Mouse (Mus musculus): ENCODE measurements at regions not wholly inside any gene's neighbourhood (a gene's known extent, or its start where the extent isn't known, plus 50 kb on each side); places are given as distances from the start of the nearest gene placed in this dataset.

GRCm38 (mm10) chr4:124287471-124287870 is 323.1 kb downstream of the 3100002H09Rik start:
- no peak for DNase-seq (ENCODE audit: low read depth in 1 of 2, low spot score in 2 of 2)
- Histone ChIP-seq H3K4me1 (ENCODE audit: control insufficient read depth, insufficient read depth, insufficient read length) (no peaks in the 10 kb centered on the region), H3K27ac (ENCODE audit: insufficient read depth, low read length) (no peak overlapping the region), H3K36me3 (ENCODE audit: control insufficient read depth, insufficient read depth, low read length) (no peaks in the 10 kb centered on the region), H3K27me3 (ENCODE audit: control insufficient read depth, insufficient read depth, low read length) (no peaks in the 10 kb centered on the region), H3K4me3 (ENCODE audit: extremely low read depth, insufficient read depth, insufficient read length) (no peak overlapping the region)
- TF ChIP-seq POLR2A (IDR thresholded peaks at IDR 0.05; ENCODE audit: low read depth, low read length) (no peak), CTCF (IDR thresholded peaks at IDR 0.05; ENCODE audit: extremely low read depth, insufficient read depth, insufficient read length, insufficient replicate concordance) (no peak)
- 81% methylated on average over 6 of the region's 6 CpGs for WGBS

- TF ChIP-seq POLR2A (IDR thresholded peaks at IDR 0.05; ENCODE audit: low read depth, low read length) (no peak), CTCF (IDR thresholded peaks at IDR 0.05; ENCODE audit: extremely low read depth, insufficient read depth, insufficient read length, insufficient replicate concordance) (no peak)
- Histone ChIP-seq H3K4me1 (ENCODE audit: control insufficient read depth, insufficient read depth, insufficient read length) (no peaks in the 10 kb centered on the region), H3K36me3 (ENCODE audit: control insufficient read depth, insufficient read depth, low read length) (no peaks in the 10 kb centered on the region), H3K27me3 (ENCODE audit: control insufficient read depth, insufficient read depth, low read length) (peaks cover 6% of the 10 kb centered on the region), H3K4me3 (ENCODE audit: extremely low read depth, insufficient read depth, insufficient read length) (no peak overlapping the region), H3K27ac (ENCODE audit: insufficient read depth, low read length) (no peak overlapping the region)
- 40% methylated on average over 10 of the region's 10 CpGs for WGBS
- DNase-seq (ENCODE audit: low read depth in 1 of 2, low spot score in 2 of 2), result no peak
Measured at GRCm38 (mm10) chr4:124278681-124279080, 331.9 kb downstream of the 3100002H09Rik start.

GRCm38 (mm10) chr4:124277456-124278181 is 333.0 kb downstream of the 3100002H09Rik start:
- no peak for DNase-seq (ENCODE audit: low read depth in 1 of 2, low spot score in 2 of 2)

GRCm38 (mm10) chr4:124276741-124277455 is 333.7 kb downstream of the 3100002H09Rik start:
- H3K4me3 ChIP-seq (ENCODE audit: extremely low read depth, insufficient read depth, insufficient read length), result no peak overlapping the region
- no peaks in the 10 kb centered on the region for H3K36me3 ChIP-seq (ENCODE audit: control insufficient read depth, insufficient read depth, low read length)
- no peak overlapping the region for H3K27ac ChIP-seq (ENCODE audit: insufficient read depth, low read length)
- WGBS, result 15% methylated on average over 21 of the region's 21 CpGs
- peaks cover 6% of the 10 kb centered on the region for H3K27me3 ChIP-seq (ENCODE audit: control insufficient read depth, insufficient read depth, low read length)
- no peak for DNase-seq (ENCODE audit: low read depth in 1 of 2, low spot score in 2 of 2)
- H3K4me1 ChIP-seq (ENCODE audit: control insufficient read depth, insufficient read depth, insufficient read length), result no peaks in the 10 kb centered on the region
- no peak for TF ChIP-seq CTCF (IDR thresholded peaks at IDR 0.05; ENCODE audit: extremely low read depth, insufficient read depth, insufficient read length, insufficient replicate concordance)

More at GRCm38 (mm10) chr4:124277456-124278181, 333.0 kb downstream of the 3100002H09Rik start:
- 5% methylated on average over 43 of the region's 43 CpGs for WGBS
- no peak overlapping the region for H3K4me3 ChIP-seq (ENCODE audit: extremely low read depth, insufficient read depth, insufficient read length)
- TF ChIP-seq CTCF (IDR thresholded peaks at IDR 0.05; ENCODE audit: extremely low read depth, insufficient read depth, insufficient read length, insufficient replicate concordance) (no peak), POLR2A (IDR thresholded peaks at IDR 0.05; ENCODE audit: low read depth, low read length) (no peak)
- peaks cover 6% of the 10 kb centered on the region for H3K27me3 ChIP-seq (ENCODE audit: control insufficient read depth, insufficient read depth, low read length)
- H3K27ac ChIP-seq (ENCODE audit: insufficient read depth, low read length), result no peak overlapping the region
- H3K4me1 ChIP-seq (ENCODE audit: control insufficient read depth, insufficient read depth, insufficient read length), result no peaks in the 10 kb centered on the region
- H3K36me3 ChIP-seq (ENCODE audit: control insufficient read depth, insufficient read depth, low read length), result no peaks in the 10 kb centered on the region

- DNase-seq (ENCODE audit: low read depth in 1 of 2, low spot score in 2 of 2), result no peak
- 21% methylated on average over 2 of the region's 2 CpGs for whole genome bisulfite sequencing
- TF ChIP-seq CTCF (IDR thresholded peaks at IDR 0.05; ENCODE audit: extremely low read depth, insufficient read depth, insufficient read length, insufficient replicate concordance) (no peak), POLR2A (IDR thresholded peaks at IDR 0.05; ENCODE audit: low read depth, low read length) (no peak)
- Histone ChIP-seq H3K27ac (ENCODE audit: insufficient read depth, low read length) (no peak overlapping the region), H3K36me3 (ENCODE audit: control insufficient read depth, insufficient read depth, low read length) (no peaks in the 10 kb centered on the region), H3K4me3 (ENCODE audit: extremely low read depth, insufficient read depth, insufficient read length) (no peak overlapping the region), H3K4me1 (ENCODE audit: control insufficient read depth, insufficient read depth, insufficient read length) (no peaks in the 10 kb centered on the region), H3K27me3 (ENCODE audit: control insufficient read depth, insufficient read depth, low read length) (no peaks in the 10 kb centered on the region)
Measured at GRCm38 (mm10) chr4:124272002-124272401, 338.6 kb downstream of the 3100002H09Rik start.

GRCm38 (mm10) chr4:124268404-124268803 is 342.2 kb downstream of the 3100002H09Rik start:
- no peaks in the 10 kb centered on the region for H3K36me3 ChIP-seq (ENCODE audit: control insufficient read depth, insufficient read depth, low read length)
- no peak overlapping the region for H3K27ac ChIP-seq (ENCODE audit: insufficient read depth, low read length)
- no peaks in the 10 kb centered on the region for H3K27me3 ChIP-seq (ENCODE audit: control insufficient read depth, insufficient read depth, low read length)
- no peak for DNase-seq (ENCODE audit: low read depth in 1 of 2, low spot score in 2 of 2)
- no peak overlapping the region for H3K4me3 ChIP-seq (ENCODE audit: extremely low read depth, insufficient read depth, insufficient read length)
- H3K4me1 ChIP-seq (ENCODE audit: control insufficient read depth, insufficient read depth, insufficient read length), result no peaks in the 10 kb centered on the region
- 89% methylated on average over 4 of the region's 4 CpGs for WGBS
- TF ChIP-seq CTCF (IDR thresholded peaks at IDR 0.05; ENCODE audit: extremely low read depth, insufficient read depth, insufficient read length, insufficient replicate concordance), result no peak
- TF ChIP-seq POLR2A (IDR thresholded peaks at IDR 0.05; ENCODE audit: low read depth, low read length), result no peak

GRCm38 (mm10) chr4:124266573-124266972 is 344.0 kb downstream of the 3100002H09Rik start:
- H3K27me3 ChIP-seq (ENCODE audit: control insufficient read depth, insufficient read depth, low read length), result no peaks in the 10 kb centered on the region
- no peak overlapping the region for H3K4me3 ChIP-seq (ENCODE audit: extremely low read depth, insufficient read depth, insufficient read length)
- H3K36me3 ChIP-seq (ENCODE audit: control insufficient read depth, insufficient read depth, low read length), result no peaks in the 10 kb centered on the region
- no peak overlapping the region for H3K27ac ChIP-seq (ENCODE audit: insufficient read depth, low read length)
- TF ChIP-seq POLR2A (IDR thresholded peaks at IDR 0.05; ENCODE audit: low read depth, low read length), result no peak
- no peak for TF ChIP-seq CTCF (IDR thresholded peaks at IDR 0.05; ENCODE audit: extremely low read depth, insufficient read depth, insufficient read length, insufficient replicate concordance)
- WGBS, result 81% methylated on average over 4 of the region's 4 CpGs
- DNase-seq (ENCODE audit: low read depth in 1 of 2, low spot score in 2 of 2), result no peak
- H3K4me1 ChIP-seq (ENCODE audit: control insufficient read depth, insufficient read depth, insufficient read length), result no peaks in the 10 kb centered on the region

All from spleen, adult 2 months (tissue).